Mouse (Mus musculus) midbrain, embryonic 13.5 days (tissue): ENCODE measurements at regions not wholly inside any gene's neighbourhood (a gene's known extent, or its start where the extent isn't known, plus 50 kb on each side); places are given as distances from the start of the nearest gene placed in this dataset.

Source experiments
- ATAC-seq: fragments of 200-750 bp; cut with Nextera tagmentation; 2 replicates; pipeline ENCODE4 v1.8.0; 2017; ENCODE audit warnings: mild to moderate bottlenecking, moderate TSS enrichment, moderate library complexity
- H3K27ac ChIP-seq: fragments of 300-500 bp; sonication (generic); 2 replicates; pipeline ENCODE4 v1.5.1; 2015; ENCODE audit warnings: inconsistent platforms, mild to moderate bottlenecking, moderate library complexity
- H3K27me3 ChIP-seq: fragments of 300-500 bp; sonication (generic); 2 replicates; pipeline ENCODE4 v1.6.1; 2015; ENCODE audit warnings: mild to moderate bottlenecking, inconsistent platforms
- H3K36me3 ChIP-seq: fragments of 300-500 bp; sonication (generic); 2 replicates; pipeline ENCODE4 v1.6.1; 2015; ENCODE audit warnings: mild to moderate bottlenecking, inconsistent platforms
- H3K4me1 ChIP-seq: fragments of 300-500 bp; sonication (generic); replicated peaks from 2 replicates; pipeline ENCODE4 v1.6.1; 2015; ENCODE audit warnings: inconsistent platforms
- H3K4me2 ChIP-seq: fragments of 300-500 bp; sonication (generic); replicated peaks from 2 replicates; pipeline ENCODE4 v1.6.1; 2015; ENCODE audit warnings: moderate library complexity, mild to moderate bottlenecking, inconsistent platforms
- H3K4me3 ChIP-seq: fragments of 300-500 bp; sonication (generic); replicated peaks from 2 replicates; pipeline ENCODE4 v1.5.1; 2015; ENCODE audit warnings: mild to moderate bottlenecking, inconsistent platforms
- H3K9ac ChIP-seq: fragments of 300-500 bp; sonication (generic); replicated peaks from 2 replicates; pipeline ENCODE4 v1.6.1; 2015; ENCODE audit warnings: mild to moderate bottlenecking, inconsistent platforms
- H3K9me3 ChIP-seq: fragments of 300-500 bp; sonication (generic); 2 replicates; pipeline ENCODE4 v1.6.1; 2016; ENCODE audit warnings: mild to moderate bottlenecking, inconsistent platforms
- WGBS: fragments of 180-500 bp; shearing (Covaris S2); methylation state at CpG from one replicate; pipeline ENCODE4 v1.1.7; 2015; 5-methylcytosine and 5-hydroxymethylcytosine counted together

DNA sequence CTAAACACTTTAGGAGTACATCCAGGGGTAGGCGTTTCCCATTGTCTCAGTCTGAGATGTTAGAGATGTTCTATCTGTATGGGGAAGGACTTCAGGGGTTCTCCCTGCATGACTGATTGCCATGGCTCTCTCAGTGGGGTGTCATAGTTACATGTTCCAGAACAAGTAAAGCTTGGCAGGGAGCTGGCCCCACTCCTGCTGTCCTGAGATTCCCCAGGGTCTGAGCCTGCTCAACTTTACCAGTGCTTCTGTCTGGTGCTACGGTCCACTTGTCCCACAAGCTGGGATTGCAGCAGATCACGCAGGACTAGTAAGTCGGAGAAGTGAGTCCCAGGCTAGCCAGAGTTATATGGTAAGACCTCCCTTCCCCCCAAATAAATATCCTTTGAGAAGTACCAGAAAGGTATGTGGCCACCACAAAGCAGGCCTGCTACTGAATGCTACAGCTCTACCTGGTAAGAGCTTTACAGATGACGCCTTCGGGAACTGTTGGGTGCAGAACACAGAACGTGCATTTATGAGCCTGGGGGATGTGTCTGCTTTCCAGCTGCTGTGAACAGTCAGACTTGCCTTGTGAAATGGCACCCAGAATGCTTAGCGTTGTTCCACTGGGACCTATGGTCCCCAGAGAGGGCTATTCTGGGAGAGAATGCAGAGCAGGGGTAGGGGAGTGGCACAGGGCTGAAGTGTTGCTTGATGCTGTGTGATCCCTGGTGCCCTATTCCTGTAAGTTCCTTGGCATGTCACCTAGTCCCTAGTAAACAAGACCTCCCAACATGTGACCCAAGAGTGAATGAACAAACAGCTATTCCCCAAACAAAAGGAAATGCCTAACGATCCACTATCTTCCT is 148.9 kb upstream of the Tgfbr2 start:
- Histone ChIP-seq H3K4me1 (no peaks in the 10 kb centered on the region; the same call in 1 of the 2 replicates), H3K36me3 (no peaks in the 10 kb centered on the region), H3K9me3 (no peaks in the 10 kb centered on the region), H3K27me3 (no peaks in the 10 kb centered on the region), H3K9ac (no peak overlapping the region), H3K27ac (no peak overlapping the region), H3K4me3 (no peak overlapping the region), H3K4me2 (no peak overlapping the region)
- ATAC-seq, result no peak
- 82% methylated on average over 9 of the region's 9 CpGs for WGBS

DNA sequence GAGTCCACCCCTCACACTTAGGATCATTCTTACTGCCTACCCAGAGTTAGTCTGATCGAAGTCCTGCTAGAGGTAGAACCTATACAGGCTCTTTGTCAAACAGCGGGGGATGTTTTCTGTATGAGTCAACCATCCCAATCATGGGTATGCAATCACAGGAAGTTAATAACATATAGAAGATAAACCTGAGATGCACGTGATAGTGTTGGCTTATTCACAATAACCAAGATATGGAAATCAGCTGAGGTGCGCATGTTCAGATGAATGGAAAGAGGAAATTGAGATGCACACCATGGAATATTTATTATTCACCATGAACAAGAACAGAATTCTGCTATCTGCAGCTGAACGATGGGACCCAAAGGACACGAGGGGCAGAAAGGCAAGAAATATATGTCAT is 146.7 kb upstream of the Tgfbr2 start:
- Histone ChIP-seq H3K4me3 (no peak overlapping the region), H3K27ac (no peak overlapping the region), H3K9ac (no peak overlapping the region), H3K4me2 (no peak overlapping the region), H3K4me1 (no peaks in the 10 kb centered on the region; the same call in 1 of the 2 replicates), H3K27me3 (no peaks in the 10 kb centered on the region), H3K9me3 (no peaks in the 10 kb centered on the region), H3K36me3 (no peaks in the 10 kb centered on the region)
- 89% methylated on average over 6 of the region's 6 CpGs for WGBS
- no peak for ATAC-seq

DNA sequence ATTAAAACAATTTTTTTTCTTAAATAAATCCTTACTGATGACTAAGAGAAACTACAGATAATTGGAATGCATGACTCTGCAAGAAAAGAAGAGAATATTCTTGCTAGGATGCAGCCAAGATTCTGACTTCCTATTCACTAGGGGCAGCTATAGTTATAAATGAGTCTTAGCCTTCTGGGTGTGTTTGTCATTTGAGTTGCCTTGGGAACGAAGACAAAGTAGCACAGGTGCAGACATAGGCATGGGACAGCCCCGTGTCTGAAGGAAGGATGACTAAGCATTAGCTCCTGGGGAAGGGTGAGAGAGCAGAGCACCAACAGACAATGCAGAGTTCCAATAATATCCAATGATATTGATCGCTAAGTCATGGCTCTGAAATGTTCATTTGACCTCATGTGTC is 144.3 kb upstream of the Tgfbr2 start:
- H3K27me3 ChIP-seq, result no peaks in the 10 kb centered on the region
- ATAC-seq, result no peak
- H3K27ac ChIP-seq, result no peak overlapping the region
- no peaks in the 10 kb centered on the region for H3K36me3 ChIP-seq
- H3K9me3 ChIP-seq, result no peaks in the 10 kb centered on the region
- H3K4me3 ChIP-seq, result no peak overlapping the region
- 79% methylated on average over 3 of the region's 3 CpGs for WGBS
- no peak overlapping the region for H3K9ac ChIP-seq
- no peaks in the 10 kb centered on the region; the same call in 1 of the 2 replicates for H3K4me1 ChIP-seq
- H3K4me2 ChIP-seq, result no peak overlapping the region

DNA sequence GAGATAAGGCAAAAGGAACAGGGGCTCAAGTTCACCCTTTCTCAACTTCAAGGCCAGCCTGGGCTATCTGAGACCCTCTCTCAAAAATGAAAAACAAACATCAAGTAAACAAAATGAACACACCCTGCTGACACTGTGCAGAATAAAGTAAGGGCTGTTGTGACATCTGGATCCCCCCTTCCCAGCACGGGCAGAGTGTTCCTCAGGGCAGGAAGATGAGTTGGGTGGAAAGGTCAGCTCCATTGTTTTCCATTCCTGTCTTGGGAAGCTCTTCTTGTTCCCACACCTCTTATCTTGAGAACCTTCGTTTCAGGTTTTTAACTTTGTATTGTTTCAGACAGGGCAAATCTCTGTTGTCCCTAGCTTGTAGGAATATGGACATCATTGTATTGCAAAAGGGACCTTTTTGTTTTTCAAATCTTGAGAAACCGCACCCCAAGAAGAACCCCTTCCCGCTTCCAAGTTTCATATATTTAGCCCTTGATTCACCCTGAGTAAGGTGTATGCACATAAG is 141.5 kb upstream of the Tgfbr2 start:
- no peak for ATAC-seq
- Histone ChIP-seq H3K9ac (no peak overlapping the region), H3K27me3 (no peaks in the 10 kb centered on the region), H3K36me3 (no peaks in the 10 kb centered on the region), H3K4me3 (no peak overlapping the region), H3K27ac (no peak overlapping the region), H3K4me1 (no peaks in the 10 kb centered on the region; the same call in 1 of the 2 replicates), H3K9me3 (no peaks in the 10 kb centered on the region), H3K4me2 (no peak overlapping the region)
- 86% methylated on average over 4 of the region's 4 CpGs for WGBS

DNA sequence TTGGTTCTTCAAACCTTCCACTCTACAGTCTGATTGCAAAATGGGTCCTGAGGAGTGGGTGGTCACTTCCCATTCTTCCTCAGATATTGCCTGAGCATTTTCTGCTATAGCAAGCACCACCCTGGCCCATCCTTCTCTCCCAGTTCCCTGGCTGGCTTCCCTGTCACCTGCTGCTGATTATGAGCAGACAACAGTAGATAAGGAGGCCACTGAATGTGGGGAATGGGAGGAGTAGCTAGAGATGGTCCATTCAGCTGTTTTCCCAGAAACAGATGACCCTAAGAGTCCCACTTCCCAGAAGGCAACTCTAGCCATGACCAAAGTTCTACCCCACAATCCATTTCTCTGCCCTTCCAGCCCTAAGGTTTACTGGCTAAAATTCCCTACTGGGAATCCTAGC is 139.6 kb upstream of the Tgfbr2 start:
- H3K4me1 ChIP-seq, result no peaks in the 10 kb centered on the region
- H3K9ac ChIP-seq, result no peak overlapping the region
- no peak for ATAC-seq
- no peak overlapping the region for H3K4me2 ChIP-seq
- H3K9me3 ChIP-seq, result no peaks in the 10 kb centered on the region
- no peak overlapping the region for H3K4me3 ChIP-seq
- no peaks in the 10 kb centered on the region for H3K36me3 ChIP-seq
- H3K27ac ChIP-seq, result no peak overlapping the region
- H3K27me3 ChIP-seq, result no peaks in the 10 kb centered on the region

DNA sequence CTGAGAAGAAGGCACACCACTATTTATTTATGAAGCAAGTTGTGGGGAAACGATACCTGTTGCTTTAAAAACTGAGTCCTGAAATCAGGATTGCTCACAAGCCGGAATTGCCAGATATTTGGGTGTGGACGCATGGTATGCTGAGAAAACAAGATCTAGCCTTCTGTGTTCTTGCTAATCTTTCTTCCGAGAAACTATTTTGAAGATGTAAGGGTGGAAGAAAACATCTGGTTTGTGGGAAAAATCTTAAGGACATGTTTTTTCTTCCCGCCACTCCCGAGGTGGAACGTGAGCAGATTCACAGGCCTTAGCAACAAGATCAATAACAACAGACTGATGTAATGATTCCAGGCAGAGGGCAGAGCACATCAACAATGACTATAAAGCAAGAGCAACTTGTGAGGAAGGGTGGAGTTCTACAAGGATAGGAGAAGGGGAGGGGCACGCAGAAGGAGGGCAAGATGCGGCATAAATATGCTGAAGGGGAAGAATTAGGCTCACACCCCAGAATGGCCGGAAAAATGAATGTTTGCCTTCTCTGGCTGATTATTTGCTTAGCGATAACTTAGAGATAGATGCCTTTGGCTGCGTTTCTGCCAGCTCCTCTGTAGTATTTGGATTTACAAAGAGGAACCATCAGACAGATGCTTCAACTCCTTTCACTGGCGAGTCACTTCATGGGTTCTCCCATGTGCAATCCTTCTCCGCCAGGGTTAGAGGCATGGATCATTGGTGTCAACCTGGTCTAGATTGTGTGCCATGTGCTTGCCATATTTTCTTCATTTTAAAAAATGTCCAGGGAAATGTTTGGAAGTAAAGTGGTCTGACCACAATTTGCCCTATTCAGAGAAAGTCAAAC is 139.0 kb upstream of the Tgfbr2 start:
- no peaks in the 10 kb centered on the region for H3K9me3 ChIP-seq
- 89% methylated on average over 14 of the region's 14 CpGs for WGBS
- H3K4me2 ChIP-seq, result no peak overlapping the region
- no peaks in the 10 kb centered on the region for H3K4me1 ChIP-seq
- no peak for ATAC-seq
- H3K36me3 ChIP-seq, result no peaks in the 10 kb centered on the region
- H3K27me3 ChIP-seq, result no peaks in the 10 kb centered on the region
- H3K27ac ChIP-seq, result no peak overlapping the region
- H3K9ac ChIP-seq, result no peak overlapping the region
- H3K4me3 ChIP-seq, result no peak overlapping the region

DNA sequence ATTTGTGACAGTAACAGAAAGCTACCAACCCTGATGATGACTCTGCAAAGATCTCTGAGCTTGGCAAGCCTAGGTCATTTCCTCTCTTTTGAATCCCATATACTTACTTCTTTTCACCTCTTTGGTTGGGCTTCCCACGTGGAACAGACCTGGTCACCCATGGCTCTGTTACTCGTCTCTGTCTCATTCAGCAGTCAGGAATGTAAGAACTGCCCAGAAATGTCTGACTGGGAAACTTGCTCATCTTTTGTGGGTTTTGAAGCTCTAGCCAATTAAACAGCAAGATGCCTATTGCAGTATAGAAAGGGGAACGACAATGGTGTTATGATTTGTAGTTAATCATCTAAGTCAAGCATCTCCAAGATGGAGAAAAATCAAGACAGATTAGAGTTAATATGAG is 136.2 kb upstream of the Tgfbr2 start:
- Histone ChIP-seq H3K4me2 (no peak overlapping the region), H3K27ac (no peak overlapping the region), H3K36me3 (no peaks in the 10 kb centered on the region), H3K9ac (no peak overlapping the region), H3K27me3 (no peaks in the 10 kb centered on the region), H3K4me1 (no peaks in the 10 kb centered on the region), H3K4me3 (no peak overlapping the region), H3K9me3 (no peaks in the 10 kb centered on the region)
- 81% methylated on average over 3 of the region's 3 CpGs for WGBS
- no peak for ATAC-seq

DNA sequence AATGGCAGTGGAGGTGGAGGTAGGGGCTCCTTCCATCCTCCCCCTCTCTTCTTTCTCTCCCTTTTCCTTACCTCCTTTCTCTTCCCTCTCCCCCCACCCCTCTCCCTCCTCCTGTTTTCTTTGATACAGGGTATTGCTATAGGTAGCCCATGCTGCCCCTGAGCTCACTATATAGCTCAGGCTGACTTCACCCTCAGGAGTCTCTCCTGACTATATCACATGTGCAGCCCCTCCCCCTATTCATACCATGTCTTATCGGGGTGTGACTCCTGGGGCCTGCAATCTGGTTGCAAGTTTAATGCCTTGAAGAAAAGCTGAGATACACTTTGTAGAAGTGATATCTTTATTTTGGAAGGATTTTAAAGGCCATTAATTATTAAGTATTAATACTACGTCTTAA is 126.4 kb upstream of the Tgfbr2 start:
- H3K9ac ChIP-seq, result no peak overlapping the region
- H3K4me2 ChIP-seq, result no peak overlapping the region
- ATAC-seq, result no peak
- H3K27ac ChIP-seq, result no peak overlapping the region
- H3K4me1 ChIP-seq, result no peaks in the 10 kb centered on the region
- 90% methylated on average over 2 of the region's 2 CpGs for WGBS
- H3K4me3 ChIP-seq, result no peak overlapping the region
- no peaks in the 10 kb centered on the region for H3K9me3 ChIP-seq
- no peaks in the 10 kb centered on the region for H3K36me3 ChIP-seq
- H3K27me3 ChIP-seq, result no peaks in the 10 kb centered on the region

DNA sequence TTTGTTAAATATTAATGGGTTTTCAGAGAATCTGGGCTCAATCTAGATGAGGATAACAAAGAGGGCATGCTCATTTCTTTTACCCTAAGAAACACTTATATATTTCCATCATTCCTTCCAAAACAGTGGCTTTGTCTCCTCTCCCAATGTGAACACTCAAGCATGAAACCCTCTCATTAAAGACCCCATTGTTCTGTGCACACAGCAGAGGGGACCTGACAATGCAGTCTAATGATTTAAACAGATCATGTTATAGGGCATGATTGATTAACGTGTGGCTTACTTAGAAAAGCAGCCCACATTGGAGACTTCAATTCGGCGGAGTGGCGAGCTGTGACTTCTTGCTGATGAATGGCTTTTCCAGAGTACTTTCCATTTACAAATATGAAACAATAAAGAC is 123.6 kb upstream of the Tgfbr2 start:
- Histone ChIP-seq H3K36me3 (no peaks in the 10 kb centered on the region), H3K9me3 (no peaks in the 10 kb centered on the region), H3K4me1 (no peaks in the 10 kb centered on the region), H3K27me3 (no peaks in the 10 kb centered on the region), H3K4me2 (no peak overlapping the region), H3K27ac (no peak overlapping the region), H3K4me3 (no peak overlapping the region), H3K9ac (no peak overlapping the region)
- WGBS, result 32% methylated on average over 4 of the region's 4 CpGs
- no peak for ATAC-seq

DNA sequence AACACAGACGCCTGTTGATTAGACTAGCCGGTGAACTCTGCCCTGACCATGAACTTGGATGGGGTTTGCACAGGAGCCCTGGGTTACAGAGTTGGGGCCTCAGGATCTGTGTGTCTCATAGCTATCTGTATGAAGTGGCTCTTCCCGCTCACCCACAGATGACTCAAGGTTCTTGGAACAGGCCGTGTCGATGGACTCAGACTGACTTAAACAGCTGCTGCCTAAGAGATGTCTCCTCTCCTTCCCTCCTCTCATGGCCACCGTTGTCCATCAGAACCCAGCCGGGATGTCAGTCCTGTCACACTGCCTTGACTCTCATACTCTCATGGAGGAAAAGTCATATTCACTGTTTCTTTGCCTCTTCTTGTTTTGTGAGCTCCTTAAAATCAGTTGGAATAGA is 121.2 kb upstream of the Tgfbr2 start:
- H3K4me2 ChIP-seq, result no peak overlapping the region
- WGBS, result 95% methylated on average over 7 of the region's 7 CpGs
- H3K9ac ChIP-seq, result no peak overlapping the region
- no peaks in the 10 kb centered on the region for H3K4me1 ChIP-seq
- no peaks in the 10 kb centered on the region for H3K36me3 ChIP-seq
- no peaks in the 10 kb centered on the region for H3K9me3 ChIP-seq
- ATAC-seq, result no peak
- no peak overlapping the region for H3K4me3 ChIP-seq
- no peaks in the 10 kb centered on the region for H3K27me3 ChIP-seq
- H3K27ac ChIP-seq, result no peak overlapping the region

DNA sequence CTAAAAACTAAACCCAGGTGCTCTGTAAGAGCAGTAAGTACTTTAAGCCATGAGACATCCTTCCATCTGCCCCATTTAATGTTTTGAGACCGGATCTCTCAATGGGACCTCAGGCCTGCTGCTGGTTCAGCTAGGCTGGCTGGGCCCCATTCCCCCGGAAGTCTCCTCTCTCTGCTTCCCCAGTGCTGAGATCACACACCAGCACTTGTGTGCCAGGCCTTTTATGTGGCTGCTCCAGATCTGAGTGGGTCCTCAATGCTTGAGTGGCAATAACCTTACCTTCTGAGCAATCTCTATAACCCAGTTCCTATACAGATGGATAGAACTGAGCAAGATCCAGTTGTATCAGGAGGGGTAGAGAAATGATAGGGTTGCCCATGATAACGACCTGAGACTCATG is 118.9 kb upstream of the Tgfbr2 start:
- Histone ChIP-seq H3K9me3 (no peaks in the 10 kb centered on the region), H3K4me1 (no peaks in the 10 kb centered on the region), H3K36me3 (no peaks in the 10 kb centered on the region), H3K4me3 (no peak overlapping the region), H3K27ac (no peak overlapping the region), H3K4me2 (no peak overlapping the region), H3K9ac (no peak overlapping the region), H3K27me3 (no peaks in the 10 kb centered on the region)
- WGBS, result 90% methylated on average over 3 of the region's 3 CpGs
- no peak for ATAC-seq

DNA sequence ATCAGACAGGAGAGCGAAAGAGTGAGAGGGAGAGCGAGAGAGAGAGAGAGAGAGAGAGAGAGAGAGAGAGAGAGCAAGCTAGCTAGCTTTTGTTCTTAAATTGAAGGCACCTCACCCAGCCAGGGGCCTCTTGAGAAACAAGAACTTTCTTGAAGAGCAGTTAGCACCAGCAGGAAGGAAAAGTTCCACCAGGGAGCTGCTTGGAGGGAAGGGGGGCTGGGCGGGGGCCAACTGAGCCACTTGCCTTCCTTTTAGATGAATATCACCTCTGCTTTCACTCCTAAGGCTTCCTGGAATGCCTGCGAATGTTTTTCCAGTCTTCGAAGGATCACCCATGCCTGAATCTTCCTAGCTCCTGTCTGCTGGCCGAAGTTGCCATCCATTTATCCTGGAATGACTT is 118.0 kb upstream of the Tgfbr2 start:
- no peaks in the 10 kb centered on the region for H3K27me3 ChIP-seq
- H3K27ac ChIP-seq, result no peak overlapping the region
- 86% methylated on average over 6 of the region's 6 CpGs for WGBS
- no peak overlapping the region for H3K4me3 ChIP-seq
- no peaks in the 10 kb centered on the region for H3K36me3 ChIP-seq
- no peak for ATAC-seq
- H3K4me1 ChIP-seq, result no peaks in the 10 kb centered on the region
- no peak overlapping the region for H3K9ac ChIP-seq
- no peaks in the 10 kb centered on the region for H3K9me3 ChIP-seq
- H3K4me2 ChIP-seq, result no peak overlapping the region
